14 mouse cellular contexts compared by ENCODE assay signal in genomic region chr4:152006812-152007211, GRCm38 (mm10). TPM values are rescaled to one million over a fixed set of nuclear protein-coding genes. Genes with fewer than 3 reads are reported as not detected.
DNase-seq lines count a peak whose midpoint lies in the region; ATAC-seq and TF ChIP-seq lines count a peak whose summit lies in the region.
"Had no signal": no experiment of that assay in that cellular context is flagged by ENCODE, and none has a peak within 500 bp of the region (broad histone marks: within the 10 kb centered on the region; RNA-seq: fewer than 3 reads in every experiment).

No protein-coding gene starts in this region.

- ATAC-seq in heart, embryonic 14.5 days (ENCODE audit: insufficient number of reproducible peaks, insufficient read depth, low FRiP score, low read depth) = no peak
- no peak for ATAC-seq in lung, embryonic 14.5 days (ENCODE audit: insufficient read depth)
- ATAC-seq in intestine, embryonic 16.5 days = no peak
- ATAC-seq: CD4-positive, CD25-positive, alpha-beta regulatory T cell, adult 4 months; midbrain, embryonic 16.5 days had no signal

- no peaks in the 10 kb centered on the region for H3K36me3 ChIP-seq in heart, embryonic 14.5 days (ENCODE audit: control insufficient read depth, insufficient read depth, low read length)
- H3K36me3 ChIP-seq in lung, embryonic 14.5 days (ENCODE audit: insufficient read depth) = 0 out of 2 replicates have a peak, but pooled peaks cover 2% of the 10 kb centered on the region
- H3K36me3 ChIP-seq in intestine, embryonic 16.5 days (ENCODE audit: control insufficient read depth, insufficient read depth, low read length) = no peaks in the 10 kb centered on the region
- H3K36me3 ChIP-seq: hindbrain, embryonic 15.5 days; liver, embryonic 15.5 days had no signal

- no peak for DNase-seq in heart, adult 11 months
- DNase-seq in lung, embryonic 14.5 days = no peak
- no peak for DNase-seq in lung, adult 18-20 months
- peak; percentile 70 for DNase-seq in yolk sac, embryonic 10.5 days (ENCODE audit: low spot score)
- no peak for DNase-seq in ovary, postnatal 14 days (ENCODE audit: low spot score)
- DNase-seq: gastrocnemius, postnatal 36 days had no signal

- no peaks in the 10 kb centered on the region for H3K27me3 ChIP-seq in heart, embryonic 14.5 days (ENCODE audit: control insufficient read depth, insufficient read depth, low read length)
- no peaks in the 10 kb centered on the region for H3K27me3 ChIP-seq in lung, embryonic 14.5 days (ENCODE audit: insufficient read depth, low read length)
- H3K27me3 ChIP-seq in intestine, embryonic 16.5 days (replicated peaks; ENCODE audit: control insufficient read depth, insufficient read depth, low read length) = no peaks in the 10 kb centered on the region

- no peak overlapping the region; the same call in 1 of the 2 replicates for H3K9ac ChIP-seq in heart, embryonic 14.5 days (ENCODE audit: low read length)
- no peak overlapping the region for H3K9ac ChIP-seq in lung, embryonic 14.5 days
- no peak overlapping the region for H3K9ac ChIP-seq in intestine, embryonic 16.5 days (ENCODE audit: low read depth, low read length)
- H3K9ac ChIP-seq: hindbrain, embryonic 15.5 days; limb, embryonic 12.5 days; liver, embryonic 15.5 days had no signal

- H3K9me3 ChIP-seq in heart, embryonic 14.5 days (ENCODE audit: control insufficient read depth, low read length) = no peaks in the 10 kb centered on the region
- H3K9me3 ChIP-seq in lung, embryonic 14.5 days (ENCODE audit: low read depth, low read length) = no peaks in the 10 kb centered on the region
- no peaks in the 10 kb centered on the region for H3K9me3 ChIP-seq in intestine, embryonic 16.5 days (ENCODE audit: control insufficient read depth, low read length)
- H3K9me3 ChIP-seq: hindbrain, embryonic 15.5 days; limb, embryonic 12.5 days; liver, embryonic 15.5 days had no signal

- peak overlapping the region; percentile 78 for H3K4me2 ChIP-seq in heart, embryonic 14.5 days (ENCODE audit: low read length)
- no peak overlapping the region for H3K4me2 ChIP-seq in lung, embryonic 14.5 days
- no peak overlapping the region for H3K4me2 ChIP-seq in intestine, embryonic 16.5 days (ENCODE audit: low read depth, low read length)

- H3K27ac ChIP-seq in heart, embryonic 14.5 days (replicated peaks in 1 of 2; ENCODE audit: control insufficient read depth in 1 of 2, insufficient read depth in 1 of 2, low read depth in 2 of 2, low read length in 2 of 2) = peak overlapping the region; percentile 96 to 97
- H3K27ac ChIP-seq in lung, embryonic 14.5 days (ENCODE audit: low read depth) = peak overlapping the region; percentile 95; the same call in 1 of the 2 replicates
- peak overlapping the region; percentile 88; the same call in 1 of the 2 replicates for H3K27ac ChIP-seq in intestine, embryonic 16.5 days (ENCODE audit: low read length)
- H3K27ac ChIP-seq: hindbrain, embryonic 15.5 days; limb, embryonic 12.5 days; liver, embryonic 15.5 days had no signal

- WGBS in heart, embryonic 14.5 days = 39% methylated on average over 3 of the region's 3 CpGs
- WGBS in lung, embryonic 14.5 days = 39% methylated on average over 3 of the region's 3 CpGs
- 45% methylated on average over 3 of the region's 3 CpGs for WGBS in intestine, embryonic 16.5 days

- no peak overlapping the region; a peak in 1 of 4 replicates for H3K4me3 ChIP-seq in heart, embryonic 14.5 days (ENCODE audit: control insufficient read depth in 1 of 2, insufficient read depth in 1 of 2, low read depth in 1 of 2, low read length in 2 of 2)
- no peak overlapping the region for H3K4me3 ChIP-seq in lung, embryonic 14.5 days (ENCODE audit: low read depth, low read length)
- H3K4me3 ChIP-seq in intestine, embryonic 16.5 days (ENCODE audit: low read length) = no peak overlapping the region
- H3K4me3 ChIP-seq: erythroblast, embryonic 14.5 days; limb, embryonic 12.5 days; liver, embryonic 15.5 days had no signal

- TF ChIP-seq CTCF in lung, embryonic 14.5 days (IDR thresholded peaks at IDR 0.05; ENCODE audit: low read depth) = no peak

- H3K4me1 ChIP-seq in heart, embryonic 14.5 days (ENCODE audit: control insufficient read depth in 2 of 2, insufficient read depth in 2 of 2, low read length in 2 of 2) = peaks cover 25 to 30% of the 10 kb centered on the region in 2 experiments
- H3K4me1 ChIP-seq in lung, embryonic 14.5 days (ENCODE audit: insufficient read depth) = peaks cover 29% of the 10 kb centered on the region
- peaks cover 41% of the 10 kb centered on the region for H3K4me1 ChIP-seq in intestine, embryonic 16.5 days (ENCODE audit: control insufficient read depth, insufficient read depth, low read length)

RNA-seq across cellular contexts. Expression of gene Klhl21, which starts 1.8 kb away (rescaled TPM):
- 17.8 and 19.3 TPM in 2 replicates for polyA plus RNA-seq in heart, embryonic 14.5 days (2014; fragmentation: Nextera tagmentation; extraction: Ambion mirVana)
- polyA plus RNA-seq in lung, embryonic 14.5 days (2014; fragmentation: Nextera tagmentation; extraction: Ambion mirVana) = 10.3 and 10.6 TPM in 2 replicates
- 7.4 and 8.3 TPM in 2 replicates for polyA plus RNA-seq in intestine, embryonic 16.5 days (2015; fragmentation: Nextera tagmentation; extraction: Ambion mirVana)

RNA-seq across cellular contexts. Expression of gene Phf13, which starts 10.8 kb away (rescaled TPM):
- polyA plus RNA-seq in heart, embryonic 14.5 days (2014; fragmentation: Nextera tagmentation; extraction: Ambion mirVana) = 14.6 and 14.8 TPM in 2 replicates
- polyA plus RNA-seq in lung, embryonic 14.5 days (2014; fragmentation: Nextera tagmentation; extraction: Ambion mirVana) = 28.4 and 32.3 TPM in 2 replicates
- 15.5 and 16.7 TPM in 2 replicates for polyA plus RNA-seq in intestine, embryonic 16.5 days (2015; fragmentation: Nextera tagmentation; extraction: Ambion mirVana)

RNA-seq across cellular contexts. Expression of gene Thap3, which starts 18.0 kb away (rescaled TPM):
- 24.0 and 26.5 TPM in 2 replicates for polyA plus RNA-seq in heart, embryonic 14.5 days (2014; fragmentation: Nextera tagmentation; extraction: Ambion mirVana)
- polyA plus RNA-seq in lung, embryonic 14.5 days (2014; fragmentation: Nextera tagmentation; extraction: Ambion mirVana) = 27.2 and 31.2 TPM in 2 replicates
- 27.0 and 29.0 TPM in 2 replicates for polyA plus RNA-seq in intestine, embryonic 16.5 days (2015; fragmentation: Nextera tagmentation; extraction: Ambion mirVana)

RNA-seq across cellular contexts. Expression of gene Zbtb48, which starts 20.7 kb away (rescaled TPM):
- polyA plus RNA-seq in heart, embryonic 14.5 days (2014; fragmentation: Nextera tagmentation; extraction: Ambion mirVana) = 11.5 and 15.8 TPM in 2 replicates
- polyA plus RNA-seq in lung, embryonic 14.5 days (2014; fragmentation: Nextera tagmentation; extraction: Ambion mirVana) = 22.7 and 26.8 TPM in 2 replicates
- polyA plus RNA-seq in intestine, embryonic 16.5 days (2015; fragmentation: Nextera tagmentation; extraction: Ambion mirVana) = 13.5 and 16.6 TPM in 2 replicates

RNA-seq across cellular contexts. Expression of gene Tas1r1, which starts 31.6 kb away (rescaled TPM):
- polyA plus RNA-seq in heart, embryonic 14.5 days (2014; fragmentation: Nextera tagmentation; extraction: Ambion mirVana) = 0.09 and 0.20 TPM in 2 replicates
- polyA plus RNA-seq in lung, embryonic 14.5 days (2014; fragmentation: Nextera tagmentation; extraction: Ambion mirVana) = 0.23 and 0.30 TPM in 2 replicates
- 0.20 and 0.21 TPM in 2 replicates for polyA plus RNA-seq in intestine, embryonic 16.5 days (2015; fragmentation: Nextera tagmentation; extraction: Ambion mirVana)
- polyA plus RNA-seq: CD4-positive, CD25-positive, alpha-beta regulatory T cell, adult 4 months; erythroblast, embryonic 14.5 days had no signal
